Mouse (Mus musculus) skeletal muscle tissue, adult 2 months (tissue): ENCODE results near the gene Nrxn3.

Experiments
- DNase-seq: peaks from one replicate; pipeline ENCODE4 v3.0.0-alpha.2; 2012; ENCODE audit warnings: low read depth, low spot score

The Nrxn3 gene

DNA sequence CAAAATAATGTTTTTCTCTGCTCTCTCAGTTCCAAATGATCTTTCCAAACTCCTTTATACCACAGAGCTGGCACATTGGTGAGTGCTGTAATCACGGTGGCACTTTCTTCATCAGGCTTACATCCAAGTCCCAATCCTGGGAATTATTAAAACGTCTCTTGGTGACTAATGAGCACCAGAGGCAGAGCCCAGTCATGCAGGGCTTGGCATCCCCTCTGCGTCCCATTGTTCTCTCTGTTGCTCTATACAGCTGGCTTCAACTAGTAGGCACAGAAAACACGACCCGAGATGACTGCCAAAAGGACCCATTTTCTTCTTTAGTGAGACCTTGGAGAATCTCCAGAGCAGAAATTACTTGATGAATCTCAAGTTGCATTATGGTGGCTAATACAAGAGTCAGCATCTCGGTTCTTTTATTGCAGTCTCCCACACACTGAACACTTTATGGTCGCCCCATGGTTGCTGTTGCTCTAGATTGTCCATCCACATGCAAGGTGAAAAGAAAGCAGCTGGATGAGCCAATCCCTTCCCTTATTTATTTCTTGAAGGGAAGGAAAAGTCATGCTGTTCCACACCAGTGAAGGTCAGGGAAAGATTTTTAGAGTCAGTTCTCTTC is 1552.1 kb downstream of the Nrxn3 start:
- no peak for DNase-seq

DNA sequence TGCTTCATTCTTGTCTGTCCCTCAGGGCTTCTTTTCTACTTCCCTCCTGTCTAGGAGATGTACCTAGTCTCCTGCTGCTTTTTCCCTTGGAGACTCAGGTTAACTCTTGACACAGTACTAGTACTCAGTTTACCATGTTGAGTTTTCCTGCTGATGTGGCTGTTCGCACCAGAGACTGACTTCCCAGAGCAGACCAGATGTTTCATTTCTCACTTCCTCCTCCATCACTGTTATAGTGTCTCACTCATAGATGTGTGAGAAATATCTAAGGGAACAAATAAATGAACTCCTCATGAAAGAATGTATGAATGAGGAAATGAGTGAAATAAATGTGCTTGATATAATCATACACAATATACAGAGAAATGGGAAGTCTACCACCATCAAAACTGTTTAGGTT is 1558.6 kb downstream of the Nrxn3 start:
- no peak for DNase-seq

DNA sequence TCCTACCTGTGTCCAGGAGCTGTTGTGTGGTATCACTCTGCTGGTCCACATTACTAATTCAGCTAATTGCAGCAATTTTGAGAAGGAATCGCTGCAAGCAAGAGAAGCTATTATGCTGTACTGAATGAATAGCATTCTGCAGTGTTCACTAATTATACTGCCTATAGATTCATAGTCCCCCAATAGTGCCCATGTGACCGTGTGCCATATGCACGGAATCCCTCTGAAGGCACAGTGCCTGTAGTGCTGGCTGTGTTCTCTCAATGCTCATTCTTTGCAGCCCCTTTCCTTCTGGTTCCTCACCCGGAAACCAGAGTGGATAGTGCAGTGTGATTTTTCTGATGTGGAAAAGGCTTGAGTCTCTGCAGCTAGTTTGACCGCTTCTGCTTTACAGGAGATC is 1560.3 kb downstream of the Nrxn3 start:
- no peak for DNase-seq

- DNase-seq, result no peak
Observed at GRCm38 (mm10) chr12:90302671-90303070, 1580.0 kb downstream of the Nrxn3 start.

DNA sequence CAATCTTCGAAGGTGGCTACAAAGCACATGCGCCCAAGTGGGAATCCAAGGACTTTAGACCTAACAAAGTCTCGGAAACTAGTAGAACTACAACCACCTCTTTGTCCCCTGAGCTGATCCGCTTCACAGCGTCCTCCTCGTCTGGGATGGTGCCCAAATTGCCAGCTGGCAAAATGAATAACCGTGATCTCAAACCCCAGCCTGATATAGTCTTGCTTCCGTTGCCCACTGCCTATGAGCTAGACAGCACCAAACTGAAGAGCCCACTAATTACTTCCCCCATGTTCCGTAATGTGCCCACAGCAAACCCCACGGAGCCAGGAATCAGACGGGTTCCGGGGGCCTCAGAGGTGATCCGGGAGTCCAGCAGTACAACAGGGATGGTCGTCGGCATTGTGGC is 1609.1 kb downstream of the Nrxn3 start:
- no peak for DNase-seq

DNA sequence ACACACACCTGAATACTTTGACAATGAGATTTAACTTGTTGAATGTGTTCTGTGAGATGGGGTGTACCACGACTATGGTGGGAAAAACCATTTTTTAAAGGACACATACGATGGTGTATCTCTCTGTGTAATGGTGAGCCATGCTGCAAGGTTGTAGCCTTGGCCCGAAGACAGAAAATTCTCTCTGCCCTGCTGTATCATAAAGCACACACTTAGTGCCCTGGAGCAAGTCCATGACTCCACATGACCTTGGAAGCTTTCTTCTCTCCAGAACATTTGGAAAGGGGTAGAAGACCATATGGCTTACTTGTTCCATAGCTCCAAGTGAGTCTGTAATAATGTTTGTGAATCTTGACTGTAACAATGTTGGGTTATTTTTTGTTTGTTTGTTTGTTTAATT is 1609.8 kb downstream of the Nrxn3 start:
- DNase-seq, result no peak

DNA sequence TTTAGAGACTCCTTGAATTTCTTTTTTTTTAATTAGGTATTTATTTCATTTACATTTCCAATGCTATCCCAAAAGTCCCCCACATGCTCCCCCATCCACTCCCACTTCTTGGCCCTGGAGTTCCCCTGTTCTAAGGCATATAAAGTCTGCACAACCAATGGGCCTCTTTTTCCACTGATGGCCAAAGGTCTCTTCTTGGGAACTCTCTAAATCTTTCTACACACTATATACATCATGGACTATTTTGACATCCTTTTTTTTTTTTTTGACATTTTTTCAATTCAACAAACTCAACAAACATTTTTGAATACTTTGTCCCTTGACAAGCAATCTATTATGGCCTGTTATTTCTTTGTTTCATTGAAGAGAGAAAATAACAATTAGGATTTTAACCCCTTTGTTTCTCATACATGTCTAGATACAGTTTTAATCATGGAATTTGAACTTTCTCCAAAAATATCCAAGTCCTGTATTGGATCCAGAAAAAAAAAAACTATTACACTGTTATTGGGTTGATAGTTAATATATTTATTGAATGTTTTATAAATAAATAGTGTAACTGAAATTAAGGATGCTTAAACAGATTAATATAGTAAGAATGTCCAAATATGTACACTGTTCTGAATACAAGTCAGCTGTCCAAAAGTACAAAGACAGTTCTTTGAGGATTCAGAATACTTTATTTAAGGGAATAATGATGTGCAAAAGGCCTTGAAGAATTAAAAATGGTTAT is 1615.0 kb downstream of the Nrxn3 start:
- DNase-seq, result no peak

GRCm38 (mm10) chr12:90338229-90338557 is 1615.5 kb downstream of the Nrxn3 start:
- no peak for DNase-seq
